Mouse (Mus musculus) adrenal gland, adult 18-20 months (tissue): ENCODE results near the gene Steap3. TPM values are rescaled to one million over a fixed set of nuclear protein-coding genes. Genes with fewer than 3 reads are reported as not detected.

ENCODE experiments used
- DNase-seq, 2 experiments: peaks; one replicate each; pipeline ENCODE4 v3.0.0; 2021 to 2022; ENCODE audit warnings: low spot score in 2 of 2
- total RNA-seq, 2 experiments: library from RNA; stranded (reverse); gene quantifications; 1 replicate in 1 of 2; 2 replicates in 1 of 2; pipeline ENCODE4 v1.2.3; 2021

Gene Steap3
- total RNA-seq, 2 experiments from 2014 or later = 21.7 to 27.8 TPM

DNA sequence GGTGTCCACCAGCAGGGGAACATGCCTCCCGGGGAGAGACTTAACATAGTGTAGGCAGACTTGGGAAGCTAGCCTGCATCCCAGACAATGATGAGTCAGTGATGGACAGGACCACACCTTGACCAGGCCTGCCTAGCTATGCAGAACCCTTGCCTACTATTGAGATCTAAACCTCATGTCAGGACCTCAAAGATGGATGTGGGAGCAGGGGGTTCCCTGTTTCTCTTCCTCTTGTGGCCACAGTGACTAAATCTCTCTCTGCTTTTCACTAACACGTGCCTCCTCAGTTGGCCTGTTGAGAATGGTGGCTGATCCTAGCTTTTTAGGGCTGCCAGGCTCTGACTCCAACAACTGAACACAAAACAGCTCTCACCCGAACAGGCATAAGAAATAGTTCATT lies 70.0 kb downstream of the Steap3 start:
- no peak for DNase-seq

DNA sequence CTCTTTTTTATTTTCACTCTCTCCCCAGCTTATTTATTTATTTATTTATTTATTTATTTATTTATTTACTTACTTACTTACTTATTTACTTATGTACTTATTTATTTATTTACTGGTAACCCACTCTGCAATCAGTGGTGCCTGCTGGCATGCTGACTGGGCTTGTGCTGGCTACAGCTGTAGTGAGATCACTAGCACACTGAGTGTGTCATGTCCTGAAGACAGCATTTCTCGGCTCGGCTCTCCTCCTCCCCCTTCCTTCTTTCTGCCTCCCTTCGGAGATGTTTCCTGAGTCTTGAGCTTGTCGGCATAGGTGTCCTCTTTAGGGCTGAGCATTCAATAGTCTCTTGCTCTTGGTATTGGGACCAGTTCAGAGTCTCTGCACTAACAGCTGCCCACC lies 73.6 kb downstream of the Steap3 start:
- no peak for DNase-seq

DNA sequence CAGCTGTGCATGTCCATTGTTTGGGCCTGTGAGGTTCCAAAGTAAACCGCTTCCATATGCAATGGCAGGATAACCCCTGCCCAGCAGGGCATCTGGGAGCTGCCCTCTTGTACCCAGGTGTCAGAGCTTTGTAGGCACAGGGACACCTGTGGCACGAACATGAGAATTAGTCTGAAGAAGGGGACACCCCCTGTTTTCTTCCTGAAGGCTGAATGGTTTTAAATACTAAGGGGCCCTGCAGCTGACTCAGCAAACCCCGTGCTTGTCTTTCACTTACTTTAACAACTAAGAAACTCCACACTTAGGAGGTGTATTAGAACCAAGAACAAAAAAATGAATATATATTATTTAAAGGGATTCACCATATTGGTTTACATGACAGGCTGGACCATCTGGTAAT lies 74.4 kb downstream of the Steap3 start:
- no peak for DNase-seq

DNA sequence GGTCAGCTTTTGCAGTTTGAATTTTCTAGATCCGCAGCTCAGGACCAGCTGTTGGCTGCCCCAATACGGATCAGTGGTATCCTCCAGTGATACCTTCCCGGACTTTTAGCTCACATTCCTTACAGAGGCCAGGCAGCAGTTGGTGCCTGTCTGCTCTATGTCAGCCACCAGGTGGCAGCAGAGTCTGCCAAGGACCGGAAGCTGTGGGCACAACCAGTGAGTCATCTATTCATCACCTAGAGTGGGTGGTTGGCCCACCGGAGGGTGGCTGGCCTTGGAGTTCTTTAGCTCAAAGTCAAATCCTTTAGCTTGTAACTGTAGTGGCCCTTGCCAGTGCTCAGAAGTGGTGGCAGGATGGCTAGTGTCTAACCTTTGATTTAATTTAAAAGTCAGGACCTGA lies 75.3 kb downstream of the Steap3 start:
- peak; percentile 82 to 83 for DNase-seq

DNA sequence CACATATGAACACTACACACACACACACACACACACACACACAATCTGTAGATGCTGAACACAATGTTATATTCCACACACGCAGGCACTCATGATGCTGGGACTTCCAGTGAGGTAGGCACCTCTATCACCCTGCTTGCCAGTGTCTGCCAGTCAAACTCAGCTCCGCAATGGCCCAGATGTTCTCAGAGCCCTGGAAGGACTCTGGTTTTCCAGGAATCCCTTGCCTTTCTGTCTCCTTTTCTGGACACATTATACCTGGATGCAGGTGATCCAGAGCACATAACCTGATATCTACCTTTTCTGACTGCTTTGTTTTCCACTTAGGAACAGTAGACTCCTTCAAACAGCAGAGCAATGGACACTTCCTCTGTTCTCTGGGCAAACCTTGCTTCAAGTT lies 75.8 kb downstream of the Steap3 start:
- no peak for DNase-seq

DNA sequence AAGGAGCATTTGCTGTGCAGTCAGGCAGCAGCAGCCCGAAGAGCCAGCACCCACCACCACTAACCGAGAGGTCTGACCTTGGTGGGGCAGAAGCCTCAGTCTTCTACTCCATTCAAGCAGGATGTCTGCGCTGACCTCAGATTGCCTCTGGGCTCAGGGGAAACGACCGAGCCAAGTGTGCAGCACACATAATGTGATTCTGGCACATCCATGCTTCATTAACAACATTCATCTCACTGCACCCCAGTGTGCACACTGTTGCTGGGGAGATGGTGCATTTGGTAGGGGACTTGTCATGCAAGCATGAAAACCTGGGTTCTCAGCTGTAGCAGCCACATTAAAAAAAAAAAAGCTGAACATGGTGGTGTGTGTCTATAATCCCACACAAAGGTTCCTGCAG lies 76.6 kb downstream of the Steap3 start:
- no peak for DNase-seq

DNA sequence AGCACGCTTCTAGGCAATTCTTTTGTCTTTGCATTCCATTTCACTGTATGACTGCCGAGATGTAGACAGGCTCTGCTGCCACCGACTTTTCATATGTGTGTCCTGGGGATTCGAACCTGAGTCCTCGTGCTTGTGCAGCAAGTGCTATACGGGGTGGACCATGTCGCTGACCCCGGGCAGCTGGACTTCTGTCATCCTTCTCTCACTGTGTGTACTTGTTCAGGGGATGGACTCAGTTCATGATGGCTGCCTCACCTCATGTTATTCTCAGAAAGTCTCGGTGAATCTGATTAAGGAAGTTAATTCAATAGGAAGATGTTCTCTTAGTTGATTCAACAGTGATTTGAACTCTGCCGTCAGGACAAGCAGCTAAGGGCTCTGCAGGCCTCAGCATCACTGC lies 78.9 kb downstream of the Steap3 start:
- no peak for DNase-seq

DNA sequence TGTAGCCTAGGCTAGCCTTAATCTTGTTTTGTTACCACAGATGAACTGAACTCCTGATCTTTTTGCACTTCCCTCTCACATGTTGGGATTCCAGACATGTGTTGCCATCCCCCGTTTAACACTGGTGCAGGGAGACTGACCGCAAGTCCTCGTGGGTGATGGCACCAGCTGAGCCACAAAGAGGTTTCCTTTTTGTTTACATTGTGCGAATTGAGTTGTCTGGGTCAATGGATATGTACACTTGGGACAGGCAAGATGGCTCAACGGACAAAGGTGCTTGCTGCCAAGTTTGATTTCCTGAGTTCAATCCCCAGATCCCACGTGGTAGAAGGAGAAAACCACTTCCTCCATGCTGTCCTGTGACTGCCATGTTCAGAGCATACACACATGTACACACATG lies 80.2 kb downstream of the Steap3 start:
- no peak for DNase-seq

DNA sequence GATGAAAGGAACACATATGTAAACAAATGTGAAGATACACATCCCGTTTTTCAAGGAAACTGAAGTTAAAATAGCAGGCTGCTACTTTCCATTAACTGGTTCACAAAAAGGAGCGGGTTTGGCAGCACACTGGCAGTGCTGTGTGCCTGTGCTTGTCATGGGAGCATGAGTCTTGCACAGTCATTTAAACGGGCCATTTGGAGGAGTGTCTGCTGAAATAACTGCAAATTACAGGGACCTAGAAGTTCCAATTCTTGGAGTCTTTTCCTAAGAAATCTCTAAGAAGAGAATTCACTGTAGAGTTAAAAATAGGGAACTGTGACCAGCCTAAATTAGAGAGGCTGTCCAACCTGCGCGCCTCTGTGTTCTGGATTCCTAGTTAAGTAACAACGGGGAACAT lies 81.6 kb downstream of the Steap3 start:
- no peak for DNase-seq

DNA sequence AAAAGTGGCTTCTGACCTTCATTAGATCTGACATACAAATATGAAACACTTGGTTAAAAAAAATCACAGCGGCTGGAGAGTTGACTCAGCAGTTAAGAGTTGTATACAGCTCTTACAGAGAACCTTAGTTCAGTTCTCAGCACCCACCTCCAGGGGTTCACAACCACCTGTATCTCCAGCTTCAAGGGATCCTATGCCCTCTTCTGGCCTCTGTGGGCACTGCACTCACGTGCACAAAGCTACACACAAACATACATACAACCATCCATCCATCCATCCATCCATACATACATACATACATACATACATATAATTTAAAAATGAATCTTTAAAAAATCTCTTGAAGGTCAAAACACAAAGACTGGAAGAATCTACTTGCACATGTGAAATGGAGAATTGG lies 82.2 kb downstream of the Steap3 start:
- DNase-seq = no peak

DNA sequence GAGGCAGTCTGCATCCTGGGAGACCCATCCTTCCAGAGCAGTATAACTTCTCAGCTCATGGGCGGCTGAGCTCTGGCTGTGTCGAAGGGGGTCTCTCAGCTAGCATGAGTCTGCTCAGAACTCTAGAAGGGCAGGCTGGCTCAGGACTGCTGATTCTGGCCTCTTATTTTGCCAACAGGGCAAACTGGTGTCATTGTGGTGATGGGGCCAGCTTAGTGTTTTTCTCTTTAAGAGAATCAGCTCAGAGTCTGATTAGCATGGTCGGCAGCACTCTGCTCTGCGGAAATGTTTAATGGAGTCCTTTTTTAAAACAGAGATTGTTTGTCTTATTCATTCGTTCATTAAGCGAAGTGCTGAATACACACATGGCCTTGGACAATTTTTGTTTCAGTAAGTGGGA lies 83.3 kb downstream of the Steap3 start:
- no peak for DNase-seq

DNA sequence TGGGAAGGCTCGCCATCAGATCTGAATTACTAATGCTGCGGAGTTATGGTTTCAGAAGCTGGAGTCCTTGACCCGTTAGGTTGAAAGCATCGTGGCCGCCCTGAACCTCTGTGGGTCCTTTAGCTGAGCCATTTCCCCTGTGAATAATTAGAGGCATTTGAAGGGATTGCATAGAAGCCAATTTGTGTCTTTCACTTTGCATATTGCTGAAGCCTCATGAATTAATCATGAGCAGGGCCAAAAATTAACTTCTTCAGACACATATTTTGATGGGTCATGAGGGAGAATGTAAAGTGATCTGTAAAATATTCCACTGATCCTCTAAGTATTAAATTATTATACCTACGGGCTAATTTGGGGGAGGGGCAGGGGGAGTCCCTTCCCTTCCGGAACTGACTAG lies 85.4 kb downstream of the Steap3 start:
- no peak for DNase-seq

DNA sequence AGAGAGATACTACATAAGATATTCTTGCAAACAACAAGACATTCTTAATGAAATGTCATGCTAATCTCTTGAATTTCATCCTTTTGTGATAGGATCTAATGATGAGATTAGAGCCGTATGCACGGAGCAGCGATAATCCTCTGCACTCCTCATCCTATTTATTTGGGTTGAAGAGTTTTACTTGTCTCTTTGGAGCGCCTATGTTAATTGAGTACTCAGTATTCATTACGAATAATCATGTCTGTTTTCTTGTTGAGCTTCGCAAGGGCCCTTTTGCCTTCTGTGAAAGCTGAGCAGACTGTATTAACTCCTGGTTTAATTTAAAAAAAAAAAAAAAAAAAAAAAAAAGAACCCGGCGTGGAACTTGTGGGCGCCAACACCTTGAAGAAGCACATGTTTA lies 85.8 kb downstream of the Steap3 start:
- no peak for DNase-seq

DNA sequence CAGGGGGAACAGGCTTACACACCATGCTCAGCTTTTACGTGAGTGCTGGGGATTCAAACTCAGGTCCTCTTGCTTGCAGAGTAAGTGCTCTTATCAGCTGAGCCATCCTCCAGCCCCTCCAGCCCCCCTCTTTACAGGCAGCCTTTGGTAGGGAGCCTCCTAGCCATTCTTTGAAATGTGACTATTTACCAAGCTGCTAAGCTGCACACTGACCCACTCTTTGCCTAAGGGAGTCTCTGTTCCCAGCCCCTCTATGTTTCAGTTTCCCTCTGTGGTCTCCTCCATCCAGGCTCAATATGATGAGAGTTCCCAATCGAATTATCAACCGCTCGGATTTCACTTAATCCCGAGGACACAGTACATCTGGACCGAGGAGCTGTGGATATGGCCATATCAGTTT lies 86.3 kb downstream of the Steap3 start:
- DNase-seq = no peak

DNA sequence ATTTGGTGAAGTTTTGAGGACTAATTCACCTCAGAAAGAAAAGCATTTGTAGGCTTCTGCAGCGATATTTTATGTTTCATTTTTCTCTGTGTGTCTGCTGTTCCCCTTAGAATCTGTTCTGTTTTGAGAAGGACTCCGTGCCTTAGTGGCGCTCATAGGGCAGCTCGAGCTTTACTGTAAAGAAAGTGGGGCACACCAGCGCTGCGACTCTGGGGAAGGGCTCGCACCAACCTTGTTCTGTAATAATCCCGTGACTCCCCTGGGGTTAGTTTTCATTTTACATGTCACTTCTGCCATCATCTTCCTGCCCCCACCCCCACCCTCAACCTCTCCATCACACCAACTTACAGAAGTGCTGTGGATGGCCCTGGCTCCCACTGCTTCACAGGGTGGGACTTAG lies 95.4 kb downstream of the Steap3 start:
- no peak for DNase-seq

DNA sequence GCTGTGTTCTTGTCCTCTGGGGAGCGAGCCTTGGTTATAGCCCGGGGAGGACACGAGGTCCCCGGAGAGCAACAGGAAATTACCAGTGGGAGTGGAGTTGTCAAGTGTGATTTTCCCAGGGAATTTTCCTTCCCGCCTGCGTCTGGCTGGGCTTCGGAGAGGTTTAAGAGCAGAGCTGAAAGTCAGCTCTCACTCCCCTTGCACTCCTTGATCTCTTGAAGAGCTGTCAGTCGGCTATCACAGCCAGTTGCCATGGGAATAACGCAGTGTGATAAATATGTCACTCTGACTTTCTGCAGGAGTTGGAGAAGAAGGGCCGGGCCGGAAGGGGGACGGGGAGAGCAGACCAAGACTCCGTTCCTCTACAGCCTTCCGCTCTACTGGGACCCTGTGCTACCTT lies 96.2 kb downstream of the Steap3 start:
- DNase-seq = no peak

DNA sequence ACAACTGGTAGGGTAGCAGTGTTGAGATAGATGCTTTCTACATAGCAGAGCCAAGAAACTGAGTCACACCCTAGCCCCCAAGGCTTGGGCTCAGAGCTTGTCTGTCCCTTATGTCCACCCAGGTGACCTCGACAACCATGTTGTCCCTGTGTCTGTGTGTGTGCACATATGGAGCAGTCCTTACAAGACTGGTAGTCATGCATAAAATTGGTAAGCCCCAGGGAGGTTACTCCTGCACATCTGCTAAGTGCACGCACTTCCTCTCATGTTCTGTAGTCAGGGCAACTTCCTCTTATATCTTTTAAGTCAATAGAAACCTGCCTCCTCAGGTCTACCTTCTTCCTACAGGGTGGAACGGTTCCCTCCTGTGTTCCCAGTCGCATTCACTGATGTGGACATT lies 97.5 kb downstream of the Steap3 start:
- no peak for DNase-seq

DNA sequence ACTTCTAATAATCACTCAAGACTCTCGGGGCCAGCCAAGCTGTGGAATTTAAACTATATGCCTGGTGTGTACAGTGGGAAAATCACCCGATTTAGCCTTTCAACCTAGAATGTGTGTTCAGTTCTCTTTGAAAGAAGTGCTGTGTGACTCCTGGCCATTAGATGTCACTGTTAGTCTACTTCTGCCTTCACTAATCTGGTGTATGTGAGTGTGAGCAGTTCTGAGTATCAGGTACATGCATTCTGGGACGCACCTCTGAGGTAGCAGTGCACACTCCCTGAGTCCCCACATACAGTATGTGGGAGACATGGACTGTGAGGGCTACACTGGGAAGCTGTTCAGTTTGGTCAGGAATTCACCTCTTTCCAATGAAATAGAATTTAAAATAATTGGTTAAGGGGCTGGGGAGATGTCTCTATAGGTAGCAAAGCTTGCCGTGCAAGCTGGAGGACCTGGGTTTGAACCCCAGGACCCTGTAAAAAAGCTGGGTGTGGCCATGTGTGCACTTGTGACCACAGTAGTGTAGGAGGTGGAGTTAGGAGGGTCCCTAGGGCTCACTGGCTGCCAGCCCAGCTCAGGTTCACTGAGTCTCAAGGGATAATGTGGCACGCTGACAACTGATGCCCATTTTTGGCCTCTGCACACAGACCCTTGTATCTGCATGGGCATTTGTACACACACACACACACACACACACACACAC lies 100.5 kb downstream of the Steap3 start:
- no peak for DNase-seq

DNA sequence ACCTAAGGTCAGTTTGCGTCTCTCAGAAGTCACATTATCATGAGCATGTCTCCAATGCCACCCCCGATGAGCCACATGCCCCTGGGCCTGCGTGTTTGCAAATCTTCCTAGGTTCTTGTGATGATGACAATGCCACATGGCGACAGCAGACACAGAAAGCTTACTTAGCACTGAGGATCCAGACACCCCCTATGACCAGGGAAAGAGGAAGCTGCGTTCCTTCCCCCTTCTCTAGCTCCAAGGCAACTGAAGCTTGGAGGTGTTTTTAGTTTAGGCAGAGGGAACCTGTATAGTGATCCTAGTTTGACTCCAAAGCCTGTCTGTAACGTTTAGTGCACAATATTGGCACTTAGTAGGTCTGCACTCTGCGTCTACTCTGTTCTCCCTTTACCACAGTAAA lies 102.2 kb downstream of the Steap3 start:
- no peak for DNase-seq

DNA sequence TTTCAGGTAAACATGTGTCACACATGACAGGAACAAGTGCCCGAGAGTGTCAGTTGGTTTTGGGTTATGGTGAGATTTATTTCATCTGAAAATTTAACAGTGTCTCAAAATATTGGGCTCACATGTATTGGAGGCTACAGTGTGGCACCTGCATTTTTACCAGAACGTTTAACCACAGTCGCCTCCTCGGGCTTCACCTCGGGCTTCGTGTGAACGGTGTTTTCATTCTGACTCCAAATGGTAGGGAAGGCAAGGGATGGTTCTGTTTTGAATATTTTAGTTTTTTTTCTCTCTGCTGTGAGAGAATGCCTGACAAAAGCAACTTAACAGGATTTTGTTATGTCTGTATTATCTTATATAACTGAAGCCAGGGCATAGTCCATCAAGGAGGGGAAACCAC lies 103.8 kb downstream of the Steap3 start:
- no peak for DNase-seq

DNA sequence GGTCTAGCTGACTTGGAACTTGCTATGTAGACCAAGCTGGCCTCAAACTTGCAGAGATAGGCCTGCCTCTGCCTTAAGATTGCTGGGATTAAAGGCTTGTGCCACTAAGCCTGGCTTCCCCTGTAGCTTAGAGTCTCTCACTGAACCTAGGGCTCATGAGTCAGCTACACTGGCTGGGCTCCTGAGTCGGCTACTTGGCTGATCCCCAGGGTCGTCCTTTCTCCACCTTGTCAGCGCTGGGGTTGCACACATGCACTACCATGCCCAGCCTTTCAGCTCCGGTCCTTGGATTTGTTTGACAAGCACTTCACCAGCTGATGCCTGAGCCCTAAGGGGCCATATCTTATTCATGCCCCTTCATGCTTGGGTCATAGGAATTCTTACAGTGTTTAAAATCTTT lies 104.5 kb downstream of the Steap3 start:
- DNase-seq = no peak

DNA sequence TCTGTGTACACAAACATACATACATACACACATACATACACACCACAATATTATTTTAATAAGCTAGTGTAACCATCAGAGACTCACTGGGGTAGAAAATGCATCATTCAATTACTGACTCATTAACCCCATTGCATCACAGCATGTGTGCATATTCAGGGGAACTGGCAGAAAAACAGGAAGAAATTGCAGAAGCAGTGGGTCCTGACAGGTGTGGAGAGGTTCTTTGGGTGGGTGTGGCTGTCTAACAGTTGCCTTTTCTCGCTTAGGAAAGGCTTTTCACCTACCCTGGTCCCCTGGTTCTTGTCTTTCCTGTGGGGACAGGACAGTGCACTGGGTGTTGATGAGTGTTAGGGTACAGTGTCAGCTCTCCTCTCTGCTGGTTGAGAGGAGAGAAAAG lies 109.9 kb downstream of the Steap3 start:
- no peak for DNase-seq

DNA sequence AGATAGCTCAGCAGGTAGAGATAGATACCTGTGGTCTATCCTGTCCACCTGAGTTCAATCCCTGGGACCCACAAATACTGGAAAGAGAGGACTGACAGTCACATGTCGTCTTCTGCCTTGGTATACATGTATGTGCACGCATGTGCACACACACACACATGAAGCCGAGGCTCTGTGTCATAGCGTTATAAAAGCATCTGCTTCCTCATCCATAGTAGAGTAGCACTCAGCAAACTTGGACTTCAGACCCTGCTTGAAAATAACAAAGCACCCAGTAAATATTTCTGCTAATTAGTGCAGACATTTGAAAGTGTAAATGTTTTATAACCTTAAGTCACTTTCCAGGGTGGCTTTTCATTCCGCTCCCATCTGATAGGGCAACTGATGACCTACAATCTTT lies 111.0 kb downstream of the Steap3 start:
- no peak for DNase-seq
